Mouse (Mus musculus): Measurements from ENCODE around the gene Spred3. TPM values are rescaled to one million over a fixed set of nuclear protein-coding genes. Genes with fewer than 3 reads are reported as not detected.
A peak's percentile ranks its signal among the peaks of the same experiment; 100 is the strongest.

The Spred3 gene
- 2.2 and 3.3 TPM in 2 replicates for total RNA-seq (2012; rRNA removed)
- total RNA-seq (2014; rRNA removed) = 1.2 and 1.6 TPM in 2 replicates
- 6.0 and 6.6 TPM in 2 replicates for polyA plus RNA-seq (2012; ENCODE audit: insufficient read length, low read depth)

DNA sequence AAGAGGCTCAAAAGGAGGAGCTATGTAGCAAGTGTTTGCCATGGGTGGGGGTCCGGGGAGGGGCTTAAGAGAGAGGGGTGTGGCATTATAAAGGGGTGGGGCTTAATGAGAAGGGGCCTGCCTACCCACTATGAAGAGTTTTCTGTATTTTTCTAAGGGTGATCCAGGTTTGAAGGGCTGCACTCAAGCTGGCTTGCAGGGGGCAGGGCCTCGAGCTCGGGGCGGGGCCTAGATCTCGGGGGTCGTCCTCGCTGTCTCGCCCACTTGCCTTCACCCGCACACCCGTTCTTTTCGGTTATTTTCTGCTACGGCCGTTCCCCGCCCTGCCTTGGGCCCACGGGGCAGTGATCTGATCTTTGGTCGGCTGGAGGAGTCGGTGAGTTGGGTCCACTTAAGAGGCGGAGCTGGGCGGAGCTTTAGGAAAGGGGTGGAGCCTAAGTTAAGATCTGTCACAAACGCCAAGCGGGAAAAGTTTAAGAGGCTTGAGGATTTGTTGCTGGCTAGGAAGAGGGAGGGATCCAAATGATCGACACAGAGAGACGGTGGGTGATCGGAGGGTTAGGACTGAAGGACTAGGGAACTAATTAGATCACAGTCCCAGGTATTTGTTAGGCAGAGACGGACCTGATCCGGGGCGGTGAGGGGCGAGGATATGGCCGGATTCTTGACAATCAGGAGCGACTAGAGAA is at the start of gene Spred3, which contains the start of gene Ggn:
TSS of gene Spred3 (minus strand) at position 346 of the 689 bp plus-strand sequence.
TSS of gene Ggn (plus strand) at position 145 of the 689 bp plus-strand sequence.
- Histone ChIP-seq H3K36me3 (replicated peaks in 1 of 2; ENCODE audit: control insufficient read depth in 1 of 2, insufficient read depth in 1 of 2, low read length in 1 of 2) (peaks cover 32 to 50% of the 10 kb centered on the region in 2 experiments), H3K4me1 (ENCODE audit: control insufficient read depth in 1 of 2, insufficient read depth in 2 of 2) (peaks cover 12 to 31% of the 10 kb centered on the region in 2 experiments), H3K9ac (ENCODE audit: insufficient read depth, low read depth) (peak within 1 kb of the TSS; percentile 75), H3K9me3 (replicated peaks; ENCODE audit: low read length) (no peaks in the 10 kb centered on the region), H3K27ac (ENCODE audit: insufficient read depth, low read depth) (peak within 1 kb of the TSS; percentile 54), H3K79me2 (replicated peaks; ENCODE audit: control insufficient read depth, extremely low read depth, insufficient read depth, poor library complexity, severe bottlenecking) (no peaks in the 10 kb centered on the region), H3K4me3 (replicated peaks in 1 of 3; ENCODE audit: low read depth in 2 of 3, low read length in 2 of 3, poor library complexity in 1 of 3) (peak within 1 kb of the TSS; percentile 66 to 85 (median 76)), H3K27me3 (replicated peaks) (no peaks in the 10 kb centered on the region), H3K4me2 (ENCODE audit: insufficient read depth, low read depth, poor library complexity, severe bottlenecking) (peak within 1 kb of the TSS; percentile 84)
- peak; percentile 88 for DNase-seq (ENCODE audit: extremely low read depth)
- no peak for TF ChIP-seq MXI1 (IDR thresholded peaks at IDR 0.05; ENCODE audit: low read depth, low read length)
- peak; percentile 41; the same call in 1 of the 2 replicates for TF ChIP-seq SIN3A (IDR thresholded peaks at IDR 0.05; ENCODE audit: low read length)
- 0 out of 2 replicates have a peak, but pooled peaks have one; percentile 11 for TF ChIP-seq E2F4 (IDR thresholded peaks at IDR 0.05; ENCODE audit: insufficient replicate concordance, low read depth, low read length)
- in situ Hi-C loops (cut with MboI; ENCODE audit: low pct_ligation_motif_present, low pct_unique_long_range_greater_than_20kb, low sequenced_read_pairs) = no loop called here
- dilution Hi-C loops (cut with MboI; ENCODE audit: extremely low pct_ligation_motif_present, extremely low pct_unique_long_range_greater_than_20kb, low sequenced_read_pairs) = no loop called here

DNA sequence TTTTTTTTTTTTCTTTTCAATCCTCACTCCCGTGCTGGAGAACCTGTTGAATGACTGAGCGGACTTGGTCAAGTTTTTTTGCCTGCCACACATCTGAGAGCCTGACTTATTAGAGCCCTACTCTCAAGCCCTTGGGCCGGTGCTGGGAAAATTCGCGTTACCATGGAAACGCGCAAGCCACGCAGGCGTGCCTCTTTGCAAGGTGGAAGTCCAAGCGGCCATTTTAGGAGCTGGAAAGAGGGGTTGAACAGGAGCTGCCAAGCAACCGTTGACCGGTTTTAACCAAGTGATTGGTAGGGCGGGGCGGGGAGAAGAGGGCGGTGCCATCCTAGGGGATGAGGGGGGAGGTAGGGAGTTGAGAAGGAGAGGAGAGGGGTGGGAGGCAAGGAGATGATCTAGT is 44.6 kb upstream of the Spred3 start:
- H3K9me3 ChIP-seq (replicated peaks; ENCODE audit: low read length) = peaks cover 17% of the 10 kb centered on the region
- H3K27me3 ChIP-seq (replicated peaks) = no peaks in the 10 kb centered on the region
- H3K9ac ChIP-seq (ENCODE audit: insufficient read depth, low read depth) = no peak overlapping the region
- H3K4me1 ChIP-seq (ENCODE audit: control insufficient read depth in 1 of 2, insufficient read depth in 2 of 2) = peaks cover 0 to 10% of the 10 kb centered on the region in 2 experiments; a peak in 2 of 4 replicates
- H3K4me2 ChIP-seq (ENCODE audit: insufficient read depth, low read depth, poor library complexity, severe bottlenecking) = no peak overlapping the region
- dilution Hi-C loops (cut with MboI; ENCODE audit: extremely low pct_ligation_motif_present, extremely low pct_unique_long_range_greater_than_20kb, low sequenced_read_pairs) = no loop called here
- H3K27ac ChIP-seq (ENCODE audit: insufficient read depth, low read depth) = no peak overlapping the region
- H3K36me3 ChIP-seq (replicated peaks in 1 of 2; ENCODE audit: control insufficient read depth in 1 of 2, insufficient read depth in 1 of 2, low read length in 1 of 2) = no peaks in the 10 kb centered on the region
- H3K79me2 ChIP-seq (replicated peaks; ENCODE audit: control insufficient read depth, extremely low read depth, insufficient read depth, poor library complexity, severe bottlenecking) = no peaks in the 10 kb centered on the region
- no peak overlapping the region for H3K4me3 ChIP-seq (replicated peaks in 1 of 3; ENCODE audit: low read depth in 2 of 3, low read length in 2 of 3, poor library complexity in 1 of 3)
- in situ Hi-C loops (cut with MboI; ENCODE audit: low pct_ligation_motif_present, low pct_unique_long_range_greater_than_20kb, low sequenced_read_pairs) = loop anchor here (5.0 kb wide), 1 partner anchor 32 kb away; the partner anchor contains the start of gene 2200002D01Rik
- no peak for DNase-seq (ENCODE audit: extremely low read depth)
- TF ChIP-seq ELF1 (IDR thresholded peaks at IDR 0.05; ENCODE audit: low read depth, low read length) (no peak), IRF4 (IDR thresholded peaks at IDR 0.05; ENCODE audit: low read depth, low read length) (no peak), ZC3H11A (IDR thresholded peaks at IDR 0.05; ENCODE audit: low read depth, low read length) (no peak), UBTF (IDR thresholded peaks at IDR 0.05; ENCODE audit: low read depth, low read length) (no peak), TBP (conservative IDR thresholded peaks at IDR 0.05; ENCODE audit: low read depth, low read length) (no peak)

DNA sequence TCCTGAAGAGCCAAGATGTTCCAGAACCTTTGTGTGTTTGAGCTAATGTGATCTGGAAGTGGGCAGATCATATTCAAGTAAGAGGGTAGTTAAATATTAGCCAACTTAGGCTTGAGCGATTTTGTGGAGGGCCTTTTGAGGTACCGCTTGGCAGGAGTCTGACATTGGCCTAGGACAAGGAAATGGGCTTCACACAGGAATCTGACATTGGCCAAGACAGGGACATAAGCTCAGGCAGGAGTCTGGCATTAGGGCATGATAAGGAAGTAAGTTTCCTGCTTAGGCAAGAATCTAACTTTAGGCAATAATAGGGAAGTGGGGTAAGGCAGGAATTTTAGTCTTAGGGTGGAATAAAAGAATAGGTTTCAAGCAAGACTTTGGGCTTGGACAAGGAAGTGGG is 44.0 kb upstream of the Spred3 start:
- Histone ChIP-seq H3K27ac (ENCODE audit: insufficient read depth, low read depth) (no peak overlapping the region), H3K4me1 (ENCODE audit: control insufficient read depth in 1 of 2, insufficient read depth in 2 of 2) (peaks cover 0 to 10% of the 10 kb centered on the region in 2 experiments; a peak in 2 of 4 replicates), H3K36me3 (replicated peaks in 1 of 2; ENCODE audit: control insufficient read depth in 1 of 2, insufficient read depth in 1 of 2, low read length in 1 of 2) (no peaks in the 10 kb centered on the region), H3K79me2 (replicated peaks; ENCODE audit: control insufficient read depth, extremely low read depth, insufficient read depth, poor library complexity, severe bottlenecking) (no peaks in the 10 kb centered on the region), H3K27me3 (replicated peaks) (no peaks in the 10 kb centered on the region), H3K9me3 (replicated peaks; ENCODE audit: low read length) (peaks cover 11% of the 10 kb centered on the region), H3K4me3 (replicated peaks in 1 of 3; ENCODE audit: low read depth in 2 of 3, low read length in 2 of 3, poor library complexity in 1 of 3) (no peak overlapping the region), H3K9ac (ENCODE audit: insufficient read depth, low read depth) (no peak overlapping the region), H3K4me2 (ENCODE audit: insufficient read depth, low read depth, poor library complexity, severe bottlenecking) (no peak overlapping the region)
- in situ Hi-C loops (cut with MboI; ENCODE audit: low pct_ligation_motif_present, low pct_unique_long_range_greater_than_20kb, low sequenced_read_pairs) = loop anchor here (5.0 kb wide), 1 partner anchor 33 kb away; the partner anchor contains the start of gene 2200002D01Rik
- dilution Hi-C loops (cut with MboI; ENCODE audit: extremely low pct_ligation_motif_present, extremely low pct_unique_long_range_greater_than_20kb, low sequenced_read_pairs) = no loop called here
- no peak for DNase-seq (ENCODE audit: extremely low read depth)
- TF ChIP-seq MAZ (IDR thresholded peaks at IDR 0.05; ENCODE audit: low read depth, low read length) (no peak), E2F4 (IDR thresholded peaks at IDR 0.05; ENCODE audit: insufficient replicate concordance, low read depth, low read length) (no peak), ZC3H11A (IDR thresholded peaks at IDR 0.05; ENCODE audit: low read depth, low read length) (no peak), SIN3A (IDR thresholded peaks at IDR 0.05; ENCODE audit: low read length) (no peak), MAX (IDR thresholded peaks at IDR 0.05; ENCODE audit: low read length) (no peak), USF1 (IDR thresholded peaks at IDR 0.05; ENCODE audit: low read depth, low read length) (no peak), NELFE (IDR thresholded peaks at IDR 0.05; ENCODE audit: low read depth, low read length) (no peak), ZKSCAN1 (IDR thresholded peaks at IDR 0.05; ENCODE audit: borderline replicate concordance, low read depth, low read length) (no peak), TCF12 (IDR thresholded peaks at IDR 0.05; ENCODE audit: low read depth, low read length) (no peak), RAD21 (IDR thresholded peaks at IDR 0.05; ENCODE audit: low read depth, low read length) (no peak), ETS1 (conservative IDR thresholded peaks at IDR 0.05; ENCODE audit: low read depth, low read length) (no peak), JUN (IDR thresholded peaks at IDR 0.05; ENCODE audit: insufficient read depth, low read depth, low read length) (no peak), ZNF384 (IDR thresholded peaks at IDR 0.05; ENCODE audit: low read depth, low read length) (no peak), NRF1 (IDR thresholded peaks at IDR 0.05; ENCODE audit: low read depth, low read length) (no peak), KAT2A (IDR thresholded peaks at IDR 0.05; ENCODE audit: insufficient replicate concordance, low read length) (no peak), USF2 (conservative IDR thresholded peaks at IDR 0.05; ENCODE audit: low read depth, low read length) (no peak), PAX5 (IDR thresholded peaks at IDR 0.05; ENCODE audit: low read length) (no peak), POLR2A (IDR thresholded peaks at IDR 0.05; ENCODE audit: low read depth, low read length) (no peak)
